Mouse (Mus musculus) erythroblast, embryonic 14.5 days (primary cell): ENCODE measurements around the gene Reg1.

Experiments
- GATA1 ChIP-seq: IDR thresholded peaks from 2 replicates; pipeline ENCODE4 v1.6.1; 2012; ENCODE audit warnings: low read length, inconsistent platforms, mixed read lengths
- TAL1 ChIP-seq: IDR thresholded peaks from 3 replicates; pipeline ENCODE4 v1.6.1; 2012; ENCODE audit warnings: low read length, inconsistent platforms, mixed read lengths

- TF ChIP-seq TAL1 (no peak), GATA1 (no peak)
Observed at GRCm38 (mm10) chr6:78452804-78453203, 30.3 kb downstream of the Reg1 start.
